Mouse (Mus musculus) heart, postnatal 14 days (tissue): Measurements from ENCODE around the gene Olfr545. TPM values are rescaled to one million over a fixed set of nuclear protein-coding genes. Genes with fewer than 3 reads are reported as not detected.
A peak's percentile ranks its signal among the peaks of the same experiment; 100 is the strongest.
"Not testable (repeated sequence)": the region's sequence is repeated elsewhere in the genome, so short reads cannot be mapped to it uniquely, and the experiment has no call there.

ENCODE experiments used
- DNase-seq, 2 experiments: peaks; one replicate each; pipeline ENCODE4 v3.0.0; 2021 to 2022
- intact Hi-C: fragments of 180-260 bp; cut with DNase I; formaldehyde crosslinking; loops from one replicate; pipeline ENCODE4 v1.15.1; 2025
- long read RNA-seq, 2 experiments: library from polyadenylated mRNA; stranded (forward); transcript quantifications; one replicate each; pipeline ENCODE4 v2.0.0; 2021
- total RNA-seq, 2 experiments: library from RNA; stranded (reverse); gene quantifications; 2 replicates each; pipeline ENCODE4 v1.2.3; 2021

The Olfr545 gene
- total RNA-seq: not detected
- long read RNA-seq, experiment 1: 0 reads
- long read RNA-seq, experiment 2: 0 reads

DNA sequence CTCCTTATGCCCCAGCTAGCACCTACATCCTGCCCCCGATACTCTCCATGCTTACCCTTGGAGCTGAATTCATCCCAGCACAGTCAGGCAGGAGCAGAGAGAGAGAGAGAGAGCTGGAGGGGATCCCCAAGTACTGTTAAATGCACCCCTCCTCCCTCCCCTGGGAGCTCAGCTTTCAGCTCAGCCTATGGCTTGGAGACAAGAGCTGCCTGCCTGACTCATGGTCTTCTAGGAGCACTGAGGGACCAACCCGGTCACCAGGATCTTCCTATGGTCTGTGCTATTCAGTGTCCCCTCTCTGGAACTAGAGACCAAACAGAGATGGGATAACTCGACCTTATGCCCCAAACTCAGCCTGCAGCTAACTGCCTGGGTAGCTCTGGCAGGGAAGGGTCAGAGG lies at the start of gene Olfr545:
Olfr545 (minus strand) TSS at position 101 of the 400 bp plus-strand sequence.
- intact Hi-C loops: no loop called here
- no peak for DNase-seq

GRCm38 (mm10) chr7:102541251-102541650 lies 41.9 kb upstream of the Olfr545 start:
- no peak for DNase-seq
- intact Hi-C loops: no loop called here

DNA sequence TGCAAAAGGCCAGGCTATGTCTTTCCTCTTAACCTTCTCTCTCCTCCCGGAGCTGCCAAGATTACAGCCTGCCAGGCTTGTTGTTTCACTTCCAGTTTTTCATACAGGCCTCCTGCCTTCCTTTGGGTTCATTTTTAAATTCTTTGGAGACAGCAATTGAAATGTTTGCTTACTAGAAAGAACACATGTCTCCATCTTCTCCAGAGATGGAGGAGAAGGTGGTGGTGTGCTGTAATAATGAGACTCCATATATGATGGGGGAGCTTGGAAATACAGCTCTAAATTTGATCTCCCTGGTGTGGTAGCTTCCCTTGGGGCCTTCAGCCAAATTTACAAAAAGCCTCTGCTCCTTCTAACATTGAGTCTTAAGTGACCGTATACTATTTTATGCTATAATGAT lies 41.2 kb upstream of the Olfr545 start, which contains the start of gene Olfr548-ps1:
Olfr548-ps1 (plus strand) TSS at position 301 of the 400 bp plus-strand sequence.
- no peak for DNase-seq
- intact Hi-C loops: no loop called here

DNA sequence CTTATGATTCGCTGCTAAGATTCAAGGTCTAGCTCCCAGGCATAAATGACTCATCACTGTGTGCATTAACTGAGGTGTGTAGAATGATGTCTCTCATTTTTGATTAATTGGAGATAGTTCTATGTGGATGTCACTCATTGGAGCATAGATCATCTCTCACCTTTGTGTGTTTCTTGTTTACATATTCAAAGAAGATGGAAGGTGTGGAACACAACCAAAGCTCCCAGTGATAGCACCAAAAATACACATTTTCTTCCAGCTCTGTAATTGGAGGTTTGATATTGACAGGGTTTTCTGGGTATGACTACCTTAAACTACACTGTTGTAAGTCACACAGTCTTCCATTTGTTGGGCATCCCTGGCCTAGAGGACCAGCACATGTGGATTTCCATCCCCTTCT lies 35.1 kb upstream of the Olfr545 start, which contains the start of gene Olfr547:
Olfr547 (plus strand) TSS at position 301 of the 400 bp plus-strand sequence.
- no peak for DNase-seq
- intact Hi-C loops: no loop called here

DNA sequence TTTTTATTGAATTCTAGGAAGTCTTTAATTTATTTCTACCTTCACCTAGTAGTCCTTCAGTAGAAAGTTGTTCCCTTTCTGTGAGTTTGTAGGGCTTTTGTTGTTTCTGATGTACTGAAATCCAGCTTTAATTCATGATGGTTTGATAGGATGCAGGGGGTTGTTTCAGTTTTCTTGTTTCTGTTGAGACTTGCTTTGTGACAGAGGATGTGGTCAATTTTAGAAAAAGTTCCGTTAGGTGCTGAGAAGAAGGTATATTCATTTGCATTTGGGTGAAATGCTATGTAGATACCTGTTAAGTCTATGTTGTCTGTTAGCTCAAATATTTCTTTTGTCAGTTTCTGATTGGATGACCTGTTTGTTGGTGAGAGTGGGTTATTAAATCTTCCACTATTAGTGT lies 29.7 kb upstream of the Olfr545 start:
- intact Hi-C loops: no loop called here

DNA sequence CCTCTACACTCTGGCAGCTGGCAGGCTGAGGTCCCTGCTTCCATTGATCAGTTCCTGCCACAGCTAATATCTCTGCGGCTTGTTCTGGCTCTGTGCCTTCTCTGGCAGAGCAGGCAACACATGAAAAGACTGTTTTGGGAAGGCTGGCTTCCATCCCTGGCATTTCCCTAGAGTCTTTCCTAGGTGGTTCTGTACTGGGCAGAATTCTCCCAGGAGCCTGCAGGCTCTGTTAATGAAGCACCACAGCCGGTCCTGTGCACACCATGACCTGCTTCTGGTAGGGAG lies 17.6 kb upstream of the Olfr545 start:
- no peak for DNase-seq
- intact Hi-C loops: loop anchor here (10.0 kb wide), 2 partner anchors 178 to 1358 kb away; partner anchors contain the start of gene Olfr557

More for the DNA sequence above, 29.7 kb upstream of the Olfr545 start:
- no peak for DNase-seq

- intact Hi-C loops: loop anchor here (10.0 kb wide), 2 partner anchors 178 to 1358 kb away; partner anchors contain the start of gene Olfr557
- peak; percentile 9 to 16 for DNase-seq
Measured at GRCm38 (mm10) chr7:102516261-102517050, 17.1 kb upstream of the Olfr545 start.

- DNase-seq: no peak
- intact Hi-C loops: loop anchor here (5.0 to 10.0 kb wide), 3 partner anchors 181 to 1361 kb away; partner anchors contain the start of gene Olfr557
Measured at GRCm38 (mm10) chr7:102514144-102514543, 14.8 kb upstream of the Olfr545 start.

DNA sequence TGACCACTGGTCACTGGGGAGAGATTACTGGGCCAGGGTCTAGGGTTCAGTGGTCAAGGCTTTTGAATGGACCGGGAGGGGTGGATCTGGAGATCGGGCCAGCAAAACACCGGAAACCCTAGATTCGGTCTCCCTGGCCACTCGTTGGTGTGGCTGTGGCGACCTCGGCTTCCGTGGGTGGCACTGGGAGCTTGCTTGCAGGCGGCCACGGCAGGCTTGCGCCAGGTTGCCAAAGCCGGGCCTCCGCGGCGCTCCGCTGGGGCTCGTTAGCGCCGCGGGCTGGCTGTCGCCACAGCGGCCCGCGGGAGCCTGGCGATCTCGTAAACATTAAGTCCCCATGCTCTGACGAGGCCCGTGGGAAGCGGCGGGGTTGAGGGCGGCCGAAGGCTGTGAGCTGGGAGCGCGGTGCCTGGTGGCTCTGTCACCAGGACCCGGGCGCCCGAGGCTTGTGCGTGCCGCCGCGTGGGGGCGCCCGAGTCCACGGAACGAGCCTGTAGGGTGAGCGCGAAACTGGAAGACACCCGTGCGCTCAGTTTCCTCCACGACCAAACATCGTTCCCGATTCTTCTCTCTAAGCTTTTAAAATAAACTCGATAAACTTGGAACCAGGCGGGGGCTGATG lies 13.6 kb upstream of the Olfr545 start:
- peak; percentile 94 to 96 for DNase-seq
- intact Hi-C loops: loop anchor here (1.0 to 10.0 kb wide), 5 partner anchors 123 to 1362 kb away; partner anchors contain the start of gene Olfr557

GRCm38 (mm10) chr7:102511927-102512326 lies 12.6 kb upstream of the Olfr545 start:
- intact Hi-C loops: loop anchor here (2.0 to 10.0 kb wide), 4 partner anchors 183 to 1363 kb away; partner anchors contain the start of gene Olfr557
- no peak for DNase-seq

- intact Hi-C loops: loop anchor here (5.0 to 10.0 kb wide), 4 partner anchors 185 to 1433 kb away; partner anchors contain the start of genes Olfr557 and Olfr633
- no peak for DNase-seq
Measured at GRCm38 (mm10) chr7:102509726-102510125, 10.4 kb upstream of the Olfr545 start.

DNA sequence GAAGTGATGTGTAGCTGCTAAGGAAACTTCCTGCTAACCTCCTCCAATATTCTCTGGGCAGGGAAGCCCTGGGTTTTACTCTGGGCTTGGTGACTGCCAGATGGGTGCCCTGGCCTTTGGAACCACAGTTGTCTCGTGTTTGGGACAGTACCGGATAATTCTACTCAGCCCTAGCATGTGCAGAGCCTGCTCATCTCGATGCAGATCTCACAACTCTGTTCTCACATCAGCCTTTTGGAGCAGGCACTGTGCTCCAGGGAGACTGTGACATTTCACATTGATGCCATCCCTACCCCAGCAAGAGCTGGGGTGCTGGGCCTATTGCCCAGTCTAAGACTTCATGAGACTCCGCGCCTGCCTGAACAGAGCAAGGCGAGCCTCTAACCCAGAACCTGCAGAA lies 9.3 kb upstream of the Olfr545 start:
- no peak for DNase-seq

GRCm38 (mm10) chr7:102508066-102508465 lies 8.7 kb upstream of the Olfr545 start:
- intact Hi-C loops: loop anchor here (5.0 kb wide), 1 partner anchor 1434 kb away; the partner anchor contains the start of gene Olfr633
- DNase-seq: no peak

More for the DNA sequence above, 9.3 kb upstream of the Olfr545 start:
- intact Hi-C loops: loop anchor here (5.0 kb wide), 1 partner anchor 1434 kb away; the partner anchor contains the start of gene Olfr633

DNA sequence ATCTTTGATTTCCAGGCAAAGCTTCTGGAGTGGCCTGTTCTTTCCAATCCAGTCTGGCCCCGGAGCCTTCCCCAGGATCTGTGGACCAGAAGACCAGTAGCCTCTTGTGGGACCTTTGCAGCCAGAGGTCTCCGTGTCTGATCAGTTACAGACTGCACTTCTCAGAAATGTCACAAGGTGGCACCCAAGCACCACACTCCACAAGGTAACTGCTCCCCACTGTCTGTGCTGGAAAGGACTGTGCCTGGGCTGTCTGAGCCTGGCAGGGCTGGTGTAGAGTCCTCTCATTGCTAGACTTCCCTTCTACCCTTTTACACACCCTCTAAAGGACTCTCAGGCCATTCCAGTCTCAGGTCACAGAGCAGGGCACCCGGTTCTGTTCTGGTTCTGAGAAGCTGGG lies 7.5 kb upstream of the Olfr545 start:
- peak; percentile 69 to 78 for DNase-seq
- intact Hi-C loops: loop anchor here (5.0 kb wide), 1 partner anchor 1435 kb away; the partner anchor contains the start of gene Olfr633

DNA sequence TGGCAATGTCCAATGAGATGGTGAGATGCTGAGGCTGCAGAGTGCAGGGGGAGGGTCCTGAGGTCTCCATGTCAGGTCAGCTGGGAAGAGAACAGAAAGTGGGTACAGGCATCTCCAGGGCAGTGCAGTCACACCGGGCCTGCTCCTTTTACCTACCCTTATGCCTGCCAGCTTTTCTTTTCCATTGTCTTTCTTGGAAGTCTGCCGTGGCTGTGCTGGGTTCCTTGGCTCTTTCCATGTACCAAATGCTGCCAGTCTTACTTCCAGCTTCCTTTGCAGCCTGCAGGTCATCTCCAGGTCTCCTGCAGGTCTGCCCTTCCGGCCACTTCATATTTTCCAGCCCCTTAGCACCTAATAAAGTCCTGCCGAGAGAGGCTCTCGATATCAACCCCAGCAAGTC lies 2.6 kb upstream of the Olfr545 start:
- no peak for DNase-seq
- intact Hi-C loops: no loop called here

GRCm38 (mm10) chr7:102494416-102494815 lies 5.0 kb downstream of the Olfr545 start:
- intact Hi-C loops, DNase-seq: not testable (repeated sequence)

- DNase-seq: no peak
- intact Hi-C loops: no loop called here
Measured at GRCm38 (mm10) chr7:102488161-102488560, 11.2 kb downstream of the Olfr545 start, which contains the start of gene Olfr544. Olfr544 (minus strand) TSS chr7:102488313.

GRCm38 (mm10) chr7:102486105-102486504 lies 13.3 kb downstream of the Olfr545 start:
- no peak for DNase-seq
- intact Hi-C loops: no loop called here

DNA sequence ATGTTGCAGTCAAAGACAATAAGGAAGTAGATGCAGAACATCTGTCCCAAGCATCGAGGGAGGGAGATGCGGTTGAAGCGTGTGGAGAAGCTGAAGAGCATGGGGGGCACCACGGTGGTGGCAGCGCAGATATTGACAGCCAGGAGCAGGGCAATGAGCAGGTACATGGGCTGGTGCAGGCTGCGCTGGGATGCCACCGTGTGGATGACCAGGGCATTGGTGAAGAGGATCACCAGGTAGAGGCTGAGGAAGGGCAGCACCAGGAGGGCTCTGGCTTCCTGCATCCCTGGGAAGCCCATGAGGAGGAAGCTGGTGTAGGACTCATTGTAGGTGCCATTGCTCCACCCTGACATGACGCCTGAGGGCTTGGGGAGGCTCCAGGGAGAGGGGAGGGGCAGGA lies 14.6 kb downstream of the Olfr545 start:
- DNase-seq, intact Hi-C loops: not testable (repeated sequence)

DNA sequence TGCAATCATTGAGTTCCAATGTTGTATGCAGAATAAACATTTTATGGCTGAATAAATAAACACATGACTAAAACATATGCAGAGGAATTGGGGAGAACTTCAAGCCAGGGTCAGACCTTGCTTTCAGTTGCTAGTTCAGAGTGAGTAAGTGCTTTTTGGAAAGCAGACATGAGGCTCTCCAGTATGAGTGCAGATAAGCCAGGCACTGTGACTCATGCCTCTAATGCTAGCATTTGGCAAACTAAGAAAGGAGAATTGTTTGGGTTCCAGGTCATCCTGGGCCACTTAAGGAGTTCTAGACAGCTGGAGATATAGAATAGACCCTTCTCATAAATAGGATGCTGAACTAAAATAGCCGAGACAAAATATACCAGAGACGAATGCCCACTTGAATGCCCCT lies 15.7 kb downstream of the Olfr545 start:
- intact Hi-C loops: no loop called here
- DNase-seq: no peak

- DNase-seq: no peak
- intact Hi-C loops: no loop called here
Measured at GRCm38 (mm10) chr7:102481579-102481978, 17.8 kb downstream of the Olfr545 start, which contains the start of gene Olfr543. Olfr543 (minus strand) TSS chr7:102481679.
